Mouse (Mus musculus) liver, embryonic 15.5 days (tissue): Measurements from ENCODE around the gene Gm39566. TPM values are rescaled to one million over a fixed set of nuclear protein-coding genes. Genes with fewer than 3 reads are reported as not detected.

ENCODE experiments used
- polyA plus RNA-seq: library from polyadenylated mRNA; unstranded; fragments of >200 nt; fragmentation: Nextera tagmentation; extraction: Ambion mirVana; gene quantifications from 2 replicates; pipeline ENCODE4 v1.2.1, GENCODE M21; 2015

Gene Gm39566
- polyA plus RNA-seq, 1 experiment from 2014 or later = not detected

Other genes starting within 250 kb of the Gm39566 start
- 15.9 and 16.9 TPM in 2 replicates for gene Wrap53, start 235.0 kb downstream of the Gm39566 start, polyA plus RNA-seq
- 62.4 and 63.8 TPM in 2 replicates for gene Trp53, start 234.9 kb downstream of the Gm39566 start, polyA plus RNA-seq
- gene Atp1b2, start 209.4 kb downstream of the Gm39566 start, polyA plus RNA-seq = 14.1 and 14.7 TPM in 2 replicates
- 26.6 and 27.2 TPM in 2 replicates for gene Shbg, start 197.4 kb downstream of the Gm39566 start, polyA plus RNA-seq
- gene Sat2, start 193.3 kb downstream of the Gm39566 start, polyA plus RNA-seq = 10.2 and 11.1 TPM in 2 replicates
- gene Fxr2, start 182.3 kb downstream of the Gm39566 start, polyA plus RNA-seq = 7.3 and 9.7 TPM in 2 replicates
- not detected in 2 replicates for gene Sox15, start 160.0 kb downstream of the Gm39566 start, polyA plus RNA-seq
- 34.1 and 35.2 TPM in 2 replicates for gene Mpdu1, start 152.7 kb downstream of the Gm39566 start, polyA plus RNA-seq
- gene Cd68, start 149.1 kb downstream of the Gm39566 start, polyA plus RNA-seq = 28.2 and 31.4 TPM in 2 replicates
- 228 and 232 TPM in 2 replicates for gene Eif4a1, start 142.9 kb downstream of the Gm39566 start, polyA plus RNA-seq
- gene Senp3, start 133.2 kb downstream of the Gm39566 start, polyA plus RNA-seq = 23.9 and 27.2 TPM in 2 replicates
- gene Tnfsf13, start 129.5 kb downstream of the Gm39566 start, polyA plus RNA-seq = 0.15 and 0.64 TPM in 2 replicates
- 2.1 and 2.6 TPM in 2 replicates for gene Tnfsf12, start 119.4 kb downstream of the Gm39566 start, polyA plus RNA-seq
- 0.85 and 0.89 TPM in 2 replicates for gene Tnfsfm13, start 119.2 kb downstream of the Gm39566 start, polyA plus RNA-seq
- gene Polr2a, start 56.7 kb downstream of the Gm39566 start, polyA plus RNA-seq = 10.2 and 10.4 TPM in 2 replicates
- not detected in 2 replicates for gene Slc35g3, start 53.3 kb downstream of the Gm39566 start, polyA plus RNA-seq
- 0.43 and 0.92 TPM in 2 replicates for gene Zbtb4, start 49.4 kb downstream of the Gm39566 start, polyA plus RNA-seq
- 0.84 and 1.3 TPM in 2 replicates for gene Chrnb1, start 19.4 kb downstream of the Gm39566 start, polyA plus RNA-seq
- 0.16 and 0.18 TPM in 2 replicates for gene Fgf11, start 13.4 kb downstream of the Gm39566 start, polyA plus RNA-seq
- 0.69 and 0.94 TPM in 2 replicates for gene Tmem102, start 9.7 kb downstream of the Gm39566 start, polyA plus RNA-seq
- gene Spem2, start 3.2 kb upstream of the Gm39566 start, polyA plus RNA-seq = not detected in 2 replicates
- not detected in 2 replicates for gene Spem1, start 6.9 kb upstream of the Gm39566 start, polyA plus RNA-seq
- gene Nlgn2, start 22.5 kb upstream of the Gm39566 start, polyA plus RNA-seq = 0.54 and 0.64 TPM in 2 replicates
- gene Tmem256, start 23.2 kb upstream of the Gm39566 start, polyA plus RNA-seq = 336 and 387 TPM in 2 replicates
- 26.1 and 28.0 TPM in 2 replicates for gene Plscr3, start 31.1 kb upstream of the Gm39566 start, polyA plus RNA-seq
- 0.60 and 0.62 TPM in 2 replicates for gene Tnk1, start 43.4 kb upstream of the Gm39566 start, polyA plus RNA-seq
- not detected in 2 replicates for gene Tmem95, start 62.7 kb upstream of the Gm39566 start, polyA plus RNA-seq
- gene Kctd11, start 66.1 kb upstream of the Gm39566 start, polyA plus RNA-seq = 1.2 and 1.4 TPM in 2 replicates
- 5.9 and 7.2 TPM in 2 replicates for gene Acap1, start 80.2 kb upstream of the Gm39566 start, polyA plus RNA-seq
- 0.89 and 1.0 TPM in 2 replicates for gene 2810408A11Rik, start 85.7 kb upstream of the Gm39566 start, polyA plus RNA-seq
- 2.7 and 3.1 TPM in 2 replicates for gene Neurl4, start 85.8 kb upstream of the Gm39566 start, polyA plus RNA-seq
- gene Gps2, start 98.6 kb upstream of the Gm39566 start, polyA plus RNA-seq = 90.6 and 98.4 TPM in 2 replicates
- 1,245 and 1,257 TPM in 2 replicates for gene Eif5a, start 106.7 kb upstream of the Gm39566 start, polyA plus RNA-seq
- not detected in 2 replicates for gene Ybx2, start 120.5 kb upstream of the Gm39566 start, polyA plus RNA-seq
- 19.9 and 22.1 TPM in 2 replicates for gene Slc2a4, start 132.9 kb upstream of the Gm39566 start, polyA plus RNA-seq
- 4.5 and 6.6 TPM in 2 replicates for gene Cldn7, start 149.5 kb upstream of the Gm39566 start, polyA plus RNA-seq
- 8.9 and 11.9 TPM in 2 replicates for gene Ctdnep1, start 165.9 kb upstream of the Gm39566 start, polyA plus RNA-seq
- gene Elp5, start 167.2 kb upstream of the Gm39566 start, polyA plus RNA-seq = 58.1 and 60.5 TPM in 2 replicates
- gene Gabarap, start 175.8 kb upstream of the Gm39566 start, polyA plus RNA-seq = 252 and 262 TPM in 2 replicates
- gene Phf23, start 180.5 kb upstream of the Gm39566 start, polyA plus RNA-seq = 23.1 and 24.0 TPM in 2 replicates
- 5.3 and 5.5 TPM in 2 replicates for gene Dvl2, start 185.3 kb upstream of the Gm39566 start, polyA plus RNA-seq
- 111 and 124 TPM in 2 replicates for gene Acadvl, start 200.1 kb upstream of the Gm39566 start, polyA plus RNA-seq
- 0.63 and 0.93 TPM in 2 replicates for gene Dlg4, start 201.6 kb upstream of the Gm39566 start, polyA plus RNA-seq
- 6.8 and 7.3 TPM in 2 replicates for gene Asgr1, start 238.8 kb upstream of the Gm39566 start, polyA plus RNA-seq